Comparison of ENCODE assay signal across 8 mouse cellular contexts in genomic region chr9:62811516-62812121, GRCm38 (mm10). TPM values are rescaled to one million over a fixed set of nuclear protein-coding genes. Genes with fewer than 3 reads are reported as not detected.
DNase-seq lines count a peak whose midpoint lies in the region; ATAC-seq lines count a peak whose summit lies in the region.

Gene Fem1b, minus strand, starts transcription at chr9:62811934.

- ATAC-seq in inflammation-experienced regulatory T-cells, adult 6 months = peak; percentile 87
- ATAC-seq in megakaryocyte-erythroid progenitor cell, adult 5-6 weeks (replicated peaks; ENCODE audit: low FRiP score, low TSS enrichment, poor library complexity, severe bottlenecking) = peak; percentile 77

- peak; percentile 92 for DNase-seq in adipocyte (ENCODE audit: low spot score)
- DNase-seq in embryo, embryonic 10 days (ENCODE audit: low spot score) = peak; percentile 97
- peak; percentile 83 for DNase-seq in gastrocnemius, postnatal 10 days
- DNase-seq in left cerebral cortex, postnatal 10 days (ENCODE audit: extremely low spot score in 1 of 2, low spot score in 2 of 2) = peak; percentile 89 to 92
- DNase-seq in right cerebral cortex, postnatal 25 days = peak; percentile 92
- peak; percentile 87 to 88 for DNase-seq in urinary bladder, postnatal 4 days (ENCODE audit: low spot score in 2 of 2)

- intact Hi-C loops in left cerebral cortex, postnatal 10 days (cut with DNase I) = no loop called here

RNA-seq across cellular contexts. Expression of gene Fem1b, which starts in this region (rescaled TPM):
- 10 to 100 TPM; 20.2 to 24.2 TPM for total RNA-seq in gastrocnemius, postnatal 10 days (2021)
- polyA plus RNA-seq in inflammation-experienced regulatory T-cells, adult 6 months (2017; shearing (Covaris generic)) = 1 to 10 TPM; 3.8 to 4.1 (median 4.1) TPM
- total RNA-seq in left cerebral cortex, postnatal 10 days (2021) = 100 to 1,000 TPM; 113 to 118 TPM
- 33.6 and 38.8 TPM in 2 replicates for total RNA-seq in megakaryocyte-erythroid progenitor cell, adult 5-6 weeks (2014; fragmentation: Nextera tagmentation)
- total RNA-seq in megakaryocyte-erythroid progenitor cell, adult 5-6 weeks (2017) = 69.6 and 71.2 TPM in 2 replicates

Comparison
In these comparisons a context has a peak if more than half of its experiments do, and no peak if none do; other contexts are left out.
1. Peak in every context shown above with its lines: DNase-seq and ATAC-seq.